Mouse (Mus musculus) kidney, postnatal 14 days (tissue): ENCODE results near the gene Pnpt1.

Experiments
- DNase-seq: peaks from one replicate; pipeline ENCODE4 v3.0.0; 2022; ENCODE audit warnings: mixed read lengths

Gene Pnpt1

DNA sequence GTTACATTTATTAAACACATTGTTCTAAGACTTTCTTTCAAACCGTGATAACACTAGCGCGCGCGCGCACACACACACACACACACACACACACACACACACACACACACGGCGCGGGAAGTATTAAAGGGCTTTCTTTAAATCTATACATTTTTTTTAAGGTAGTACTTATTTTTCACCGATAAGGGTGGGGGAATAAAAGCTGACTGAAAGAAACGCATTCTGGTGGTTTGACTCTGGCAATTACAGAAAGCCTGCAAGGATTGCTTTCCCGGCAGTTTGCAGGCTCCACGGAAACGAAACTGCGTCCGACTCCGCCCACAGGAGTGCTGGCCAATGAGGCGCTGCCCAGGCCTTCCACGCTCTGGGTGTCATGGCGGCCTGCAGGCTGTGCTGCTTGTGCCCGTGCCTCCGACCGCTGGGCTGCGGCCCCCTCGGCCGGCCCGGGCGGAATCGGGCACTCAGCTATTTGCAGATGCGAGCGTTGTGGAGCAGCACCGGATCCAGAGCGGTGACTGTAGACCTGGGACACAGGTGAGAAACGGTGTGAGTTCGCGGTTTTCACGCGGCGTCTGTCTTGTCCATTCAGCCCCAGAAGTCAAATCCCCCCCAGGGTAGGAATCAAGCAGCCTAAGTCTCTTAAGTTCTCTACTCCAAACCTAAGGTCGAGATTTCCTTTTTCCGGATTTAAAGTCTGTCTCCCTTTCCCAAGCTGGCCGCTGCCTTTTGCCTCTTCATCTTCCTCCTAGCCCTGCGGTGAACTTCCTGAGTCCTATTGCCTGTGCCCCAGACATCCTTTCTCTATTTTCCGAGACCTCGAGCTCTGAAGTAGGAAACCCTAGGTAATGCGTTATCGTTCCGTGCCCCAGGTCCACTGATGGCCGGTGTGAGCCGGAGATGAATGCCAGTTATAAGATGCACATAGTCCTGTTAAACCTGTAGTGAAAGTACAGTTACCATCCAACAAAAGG lies at the start of gene Pnpt1:
TSS of gene Pnpt1 (plus strand) at position 360 of the 971 bp plus-strand sequence.
- peak; percentile 95 for DNase-seq

DNA sequence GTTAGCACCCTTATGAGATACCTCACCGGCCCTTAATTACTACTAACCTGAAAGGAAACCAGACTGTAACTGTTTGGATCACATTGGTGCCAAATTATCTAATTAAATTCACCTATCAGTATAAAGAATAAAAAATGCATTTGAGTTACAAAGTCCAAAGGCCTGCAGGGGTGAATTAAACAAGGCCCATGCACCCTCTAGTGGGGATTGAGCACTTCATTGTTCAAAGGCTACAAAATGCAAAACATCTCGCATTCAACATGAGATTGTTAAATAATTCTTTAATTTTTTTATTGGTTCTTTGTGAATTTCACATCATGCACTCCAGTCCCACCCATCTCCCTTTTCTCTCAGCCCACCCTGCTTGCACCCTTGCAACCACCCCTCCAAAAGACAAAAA lies 38.1 kb upstream of the Pnpt1 start:
- peak; percentile 10 for DNase-seq

GRCm38 (mm10) chr11:29098926-29099325 lies 31.6 kb upstream of the Pnpt1 start:
- DNase-seq = no peak

GRCm38 (mm10) chr11:29129862-29130384 lies 621 bp upstream of the Pnpt1 start:
- no peak for DNase-seq

DNA sequence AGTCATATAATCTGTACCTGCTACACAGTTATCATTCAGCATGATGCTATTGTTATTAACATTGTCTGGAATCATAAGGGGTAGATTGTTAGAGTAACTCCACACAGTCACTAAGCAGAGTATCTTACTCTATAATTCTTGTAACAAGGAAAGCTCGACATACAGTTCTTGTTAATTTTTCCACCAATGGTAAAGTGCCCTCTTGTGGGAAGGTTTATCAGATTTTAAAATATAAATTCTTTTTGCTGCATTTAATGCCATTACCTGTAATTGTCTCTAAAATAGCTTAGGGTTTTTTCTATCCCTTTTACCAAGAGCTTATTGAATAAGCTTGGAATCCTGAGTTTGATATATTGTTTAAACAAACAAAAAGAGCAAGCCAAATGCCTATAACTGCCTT lies 10.1 kb downstream of the Pnpt1 start:
- DNase-seq = no peak

GRCm38 (mm10) chr11:29148901-29149300 lies 18.4 kb downstream of the Pnpt1 start:
- DNase-seq = no peak

DNA sequence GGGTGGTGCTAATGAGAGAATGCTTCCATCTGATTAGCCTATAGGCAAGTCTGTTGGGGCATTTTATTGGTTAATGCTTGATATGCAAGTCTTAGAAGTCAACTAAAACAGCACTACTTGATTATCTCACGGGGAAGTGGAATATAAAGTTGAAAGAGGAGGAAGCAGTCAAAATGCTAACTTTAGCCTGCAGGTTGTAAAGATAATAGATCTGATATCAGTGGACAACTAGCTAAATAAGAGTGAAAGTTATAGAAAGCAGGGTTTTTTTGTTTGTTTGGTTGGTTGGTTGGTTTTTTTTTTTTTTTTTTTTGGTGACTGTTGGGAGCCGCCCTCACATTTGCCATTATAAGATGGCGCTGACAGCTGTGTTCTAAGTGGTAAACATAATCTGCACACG lies 33.0 kb downstream of the Pnpt1 start:
- no peak for DNase-seq

DNA sequence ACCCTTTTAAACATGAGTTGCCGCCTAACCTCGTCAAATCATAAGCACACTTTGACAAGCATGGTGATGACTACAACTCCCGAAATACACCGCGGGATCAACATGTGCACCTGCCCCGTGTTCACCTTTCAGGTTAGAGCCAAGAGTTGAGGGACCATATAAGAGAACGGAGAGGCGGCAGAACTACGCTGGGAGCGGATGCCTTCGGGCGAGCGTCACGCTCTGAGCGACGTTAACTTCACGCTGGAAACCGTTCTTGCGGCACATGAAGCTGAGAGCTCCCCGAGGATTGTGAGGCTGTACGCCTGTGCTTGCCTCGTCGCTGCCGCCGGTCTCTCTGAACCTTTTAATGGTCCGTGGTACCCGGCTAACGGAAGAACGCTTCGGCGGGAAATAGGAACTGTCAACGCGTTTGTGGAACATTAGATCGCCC lies 41.4 kb downstream of the Pnpt1 start:
- DNase-seq = peak; percentile 74

DNA sequence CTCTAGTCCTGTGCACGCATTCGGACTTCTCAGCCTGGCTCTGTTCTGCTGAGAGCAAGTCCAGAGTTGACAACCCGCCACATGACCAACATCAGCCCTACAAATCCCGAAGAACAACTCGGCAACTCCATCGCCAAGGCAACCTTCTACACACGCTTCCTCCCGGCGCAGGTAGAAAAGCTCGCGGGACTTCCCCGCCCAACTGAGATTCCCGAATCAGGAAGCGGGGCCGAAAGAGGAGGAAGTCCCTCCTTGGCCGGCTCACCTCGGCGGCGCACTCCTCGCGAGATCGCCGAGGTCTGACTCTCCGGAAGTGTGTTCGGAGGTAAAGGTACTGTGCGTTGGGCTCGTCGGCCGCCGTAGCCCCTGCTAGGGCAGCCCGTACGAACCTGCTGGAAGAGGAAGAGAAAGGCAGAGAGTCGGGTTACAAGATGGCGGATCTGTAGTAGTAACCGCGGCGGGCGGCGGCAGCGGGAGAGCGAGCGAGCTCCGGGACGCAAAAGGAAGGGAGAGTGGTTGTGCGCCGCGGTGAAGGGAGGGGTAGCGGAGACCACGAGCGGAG lies 42.1 kb downstream of the Pnpt1 start, which contains the start of gene Ppp4r3b:
TSS of gene Ppp4r3b (plus strand) at position 328 of the 562 bp plus-strand sequence.
- peak; percentile 99 for DNase-seq

DNA sequence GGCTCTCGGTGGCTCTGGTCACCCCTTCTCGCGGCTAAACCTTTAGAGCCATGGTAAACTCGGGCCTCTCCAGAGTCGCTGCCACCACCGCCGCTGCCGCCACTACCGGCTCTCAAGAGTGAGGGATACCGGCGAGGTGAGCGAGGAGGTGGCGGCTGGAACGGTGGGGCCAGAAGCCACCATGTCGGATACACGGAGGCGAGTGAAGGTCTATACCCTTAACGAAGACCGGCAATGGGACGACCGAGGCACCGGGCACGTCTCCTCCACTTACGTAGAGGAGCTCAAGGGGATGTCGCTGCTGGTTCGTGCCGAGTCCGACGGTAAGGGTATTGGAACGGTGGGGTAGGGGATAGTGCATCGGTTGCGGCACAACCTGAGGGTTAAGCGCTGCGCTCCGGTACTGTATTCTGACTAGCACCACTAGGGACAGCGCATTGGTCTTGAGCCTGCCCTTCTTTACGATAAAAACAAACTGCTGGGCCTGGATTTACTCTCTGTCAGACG lies 42.6 kb downstream of the Pnpt1 start:
- peak; percentile 62 for DNase-seq

GRCm38 (mm10) chr11:29173706-29174436 lies 43.3 kb downstream of the Pnpt1 start:
- no peak for DNase-seq

DNA sequence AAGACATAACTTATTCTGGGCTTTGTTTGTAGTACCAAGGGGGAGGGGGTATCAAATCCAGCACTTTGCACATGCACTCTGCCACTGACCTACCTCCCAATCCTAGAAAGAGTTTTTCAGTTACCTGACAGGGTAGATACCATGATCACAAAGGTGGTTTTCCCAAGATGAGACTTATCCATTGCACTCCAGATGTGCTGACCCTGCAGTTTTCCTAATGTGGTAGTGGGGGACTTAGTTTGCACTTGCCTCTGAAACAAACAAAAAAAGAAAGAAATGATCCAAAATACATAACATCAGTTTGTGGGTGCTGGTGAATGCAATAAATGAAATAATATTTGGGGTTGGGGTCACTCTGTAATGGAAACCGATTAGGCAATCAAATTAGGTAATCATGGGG lies 48.8 kb downstream of the Pnpt1 start:
- DNase-seq = no peak

DNA sequence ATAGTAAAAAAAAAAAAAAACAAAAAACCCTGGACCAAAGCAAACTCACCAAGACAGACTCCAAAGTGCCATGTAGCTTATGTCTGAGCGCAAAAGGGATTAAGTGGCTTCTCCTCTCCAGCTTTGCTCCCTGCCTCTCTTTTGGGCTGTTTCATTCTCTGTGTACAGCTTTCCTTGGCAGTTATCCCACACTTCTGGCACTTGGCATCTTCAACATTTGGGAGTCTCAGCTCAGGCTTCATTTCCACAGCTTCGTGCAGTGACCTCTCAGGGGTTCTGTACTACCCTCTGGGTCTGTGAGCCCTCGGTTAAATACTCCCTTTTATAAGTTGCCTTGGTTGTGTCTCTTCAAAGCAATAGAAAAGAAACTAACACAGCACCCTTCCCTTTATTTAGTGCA lies 50.1 kb downstream of the Pnpt1 start:
- DNase-seq = peak; percentile 5

DNA sequence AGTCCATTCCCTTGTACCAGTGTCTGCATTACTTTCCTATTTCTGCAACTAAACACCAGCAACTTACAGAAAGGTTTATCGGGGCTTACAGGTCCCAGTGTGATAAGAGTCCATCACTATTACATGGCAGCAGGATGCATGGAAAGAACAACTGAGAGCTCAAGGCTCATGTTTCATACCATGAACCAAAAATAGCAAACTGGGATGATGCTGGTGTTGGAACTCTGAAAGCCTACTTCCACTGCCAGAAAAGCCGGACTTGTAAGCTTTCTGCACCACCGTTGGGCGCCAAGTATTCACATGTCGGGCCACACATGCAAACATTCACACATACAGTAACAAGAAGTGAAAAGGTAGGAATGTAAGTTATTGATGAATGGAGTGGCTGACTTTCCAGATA lies 51.2 kb downstream of the Pnpt1 start:
- DNase-seq = no peak

- DNase-seq = no peak
These were observed 58.4 kb downstream of the Pnpt1 start for GRCm38 (mm10) chr11:29188981-29189380.

DNA sequence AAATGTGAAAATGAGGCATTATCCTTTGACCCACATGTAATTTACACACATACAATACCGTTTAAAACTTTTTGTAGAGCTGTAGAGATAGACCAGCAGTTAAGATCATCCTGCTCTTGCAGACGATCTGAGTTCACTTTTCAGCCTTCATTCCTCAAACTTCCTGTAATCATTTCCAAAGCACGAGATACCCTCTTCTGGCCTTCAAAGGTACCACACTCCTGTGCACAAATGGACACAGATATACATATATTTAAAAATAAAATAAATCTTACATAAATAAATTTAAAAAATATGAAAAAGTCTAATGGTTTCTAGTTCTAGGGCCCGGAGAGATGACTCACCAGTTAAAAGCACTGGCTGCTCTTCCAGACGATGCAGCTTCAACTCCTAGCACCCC lies 73.1 kb downstream of the Pnpt1 start:
- no peak for DNase-seq

DNA sequence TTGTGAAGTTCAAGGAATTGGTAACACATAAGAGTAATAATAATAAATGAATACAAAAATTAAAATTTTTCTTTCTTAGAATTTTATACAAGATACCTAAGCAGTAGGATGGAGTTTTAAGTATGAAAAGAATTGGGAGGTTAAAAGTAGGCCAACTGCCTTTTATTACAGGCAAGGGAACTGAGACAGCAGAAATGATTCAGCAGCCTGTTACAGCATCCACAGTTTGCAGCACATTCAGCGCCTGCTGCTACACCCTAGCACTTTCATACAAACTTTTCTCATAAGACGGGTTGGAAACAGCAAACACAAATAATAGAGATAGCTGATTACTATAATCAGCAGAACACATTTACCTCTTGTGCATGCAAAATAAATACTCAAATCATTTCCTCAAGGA lies 79.2 kb downstream of the Pnpt1 start:
- no peak for DNase-seq
